Mouse (Mus musculus) stomach, embryonic 16.5 days (tissue): ENCODE measurements around the gene Naxe. TPM values are rescaled to one million over a fixed set of nuclear protein-coding genes. Genes with fewer than 3 reads are reported as not detected.

Source experiments
- ATAC-seq: fragments of 200-750 bp; cut with Nextera tagmentation; 2 replicates; pipeline ENCODE4 v1.8.0; 2017; ENCODE audit warnings: moderate number of reproducible peaks, moderate TSS enrichment; ENCODE audit not compliant: insufficient read depth, low FRiP score
- H3K27ac ChIP-seq: fragments of 300-500 bp; sonication (generic); 2 replicates; pipeline ENCODE4 v1.5.1; 2014; ENCODE audit warnings: low read length
- H3K27me3 ChIP-seq: fragments of 300-500 bp; sonication (generic); 2 replicates; pipeline ENCODE4 v1.6.1; 2014; ENCODE audit warnings: low read length, control low read depth, mixed read lengths; ENCODE audit not compliant: control insufficient read depth, insufficient read depth
- H3K36me3 ChIP-seq: fragments of 300-500 bp; sonication (generic); 2 replicates; pipeline ENCODE4 v1.6.1; 2014; ENCODE audit warnings: low read length; ENCODE audit not compliant: control insufficient read depth, insufficient read depth
- H3K4me1 ChIP-seq: fragments of 300-500 bp; sonication (generic); 2 replicates; pipeline ENCODE4 v1.6.1; 2014; ENCODE audit warnings: low read length, control low read depth, mixed read lengths; ENCODE audit not compliant: control insufficient read depth, insufficient read depth
- H3K4me2 ChIP-seq: fragments of 300-500 bp; sonication (generic); 2 replicates; pipeline ENCODE4 v1.6.1; 2014; ENCODE audit warnings: low read depth, low read length, mixed read lengths
- H3K4me3 ChIP-seq: fragments of 300-500 bp; sonication (generic); replicated peaks from 2 replicates; pipeline ENCODE4 v1.5.1; 2014; ENCODE audit warnings: mild to moderate bottlenecking, low read length
- H3K9ac ChIP-seq: fragments of 300-500 bp; sonication (generic); 2 replicates; pipeline ENCODE4 v1.6.1; 2014; ENCODE audit warnings: low read length
- H3K9me3 ChIP-seq: fragments of 300-500 bp; sonication (generic); replicated peaks from 2 replicates; pipeline ENCODE4 v1.6.1; 2016; ENCODE audit warnings: low read length, control low read depth; ENCODE audit not compliant: control insufficient read depth
- WGBS: fragments of 180-500 bp; shearing (Covaris S2); extraction: QIAGEN DNeasy Blood & Tissue Kit; methylation state at CpG from one replicate; pipeline ENCODE4 v1.1.7; 2014; 5-methylcytosine and 5-hydroxymethylcytosine counted together
- polyA plus RNA-seq: library from polyadenylated mRNA; unstranded; fragments of >200 nt; fragmentation: Nextera tagmentation; extraction: Ambion mirVana; gene quantifications from 2 replicates; pipeline ENCODE4 v1.2.1, GENCODE M21; 2015

Gene Naxe
- polyA plus RNA-seq, 1 experiment from 2014 or later: 166 TPM

DNA sequence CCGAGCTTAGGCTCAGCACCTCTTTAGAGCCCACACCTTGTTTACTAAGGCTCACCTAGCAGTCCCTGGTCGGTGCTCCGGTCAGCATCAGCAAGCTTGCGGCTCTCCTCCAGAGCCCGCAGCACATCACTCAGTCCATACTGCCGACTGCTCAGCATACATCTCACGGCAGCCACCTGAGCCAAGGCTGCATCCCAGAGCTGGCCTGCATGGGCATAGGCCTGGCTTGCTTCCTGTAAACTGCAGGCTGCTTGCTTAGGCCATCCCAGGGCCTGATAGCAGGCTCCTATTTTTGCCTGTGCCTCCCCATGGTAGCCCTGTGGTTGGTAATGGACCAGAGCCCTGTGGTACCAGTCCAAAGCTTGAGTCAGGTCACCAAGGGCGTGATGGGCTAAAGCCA lies 16.5 kb upstream of the Naxe start:
- Histone ChIP-seq H3K4me3 (no peak overlapping the region), H3K36me3 (no peaks in the 10 kb centered on the region), H3K9me3 (no peaks in the 10 kb centered on the region), H3K4me1 (no peaks in the 10 kb centered on the region), H3K27me3 (no peaks in the 10 kb centered on the region), H3K4me2 (no peak overlapping the region), H3K27ac (no peak overlapping the region), H3K9ac (no peak overlapping the region)
- ATAC-seq: no peak
- WGBS: 80% methylated on average over 8 of the region's 8 CpGs

- H3K4me1 ChIP-seq: no peaks in the 10 kb centered on the region
- H3K36me3 ChIP-seq: no peaks in the 10 kb centered on the region
- no peaks in the 10 kb centered on the region for H3K27me3 ChIP-seq
- no peak overlapping the region for H3K27ac ChIP-seq
- no peaks in the 10 kb centered on the region for H3K9me3 ChIP-seq
- 71% methylated on average over 2 of the region's 2 CpGs for WGBS
- no peak overlapping the region for H3K4me2 ChIP-seq
- no peak overlapping the region for H3K9ac ChIP-seq
- no peak overlapping the region for H3K4me3 ChIP-seq
- ATAC-seq: no peak
Measured at GRCm38 (mm10) chr3:88074351-88074750, 16.1 kb upstream of the Naxe start.

GRCm38 (mm10) chr3:88073631-88074030 lies 15.3 kb upstream of the Naxe start:
- no peaks in the 10 kb centered on the region for H3K4me1 ChIP-seq
- H3K4me2 ChIP-seq: no peak overlapping the region
- H3K9me3 ChIP-seq: no peaks in the 10 kb centered on the region
- H3K36me3 ChIP-seq: no peaks in the 10 kb centered on the region
- no peak for ATAC-seq
- H3K27me3 ChIP-seq: no peaks in the 10 kb centered on the region
- no peak overlapping the region for H3K4me3 ChIP-seq
- WGBS: 61% methylated on average over 2 of the region's 2 CpGs
- no peak overlapping the region for H3K27ac ChIP-seq
- no peak overlapping the region for H3K9ac ChIP-seq

- H3K9ac ChIP-seq: no peak overlapping the region
- no peak overlapping the region for H3K4me2 ChIP-seq
- H3K36me3 ChIP-seq: no peaks in the 10 kb centered on the region
- ATAC-seq: peak; percentile 70; the same call in 1 of the 2 replicates
- H3K27me3 ChIP-seq: no peaks in the 10 kb centered on the region
- no peaks in the 10 kb centered on the region for H3K9me3 ChIP-seq
- H3K4me3 ChIP-seq: no peak overlapping the region
- H3K27ac ChIP-seq: no peak overlapping the region
- 3% methylated on average over 5 of the region's 5 CpGs for WGBS
- H3K4me1 ChIP-seq: no peaks in the 10 kb centered on the region
Measured at GRCm38 (mm10) chr3:88071783-88072182, 13.5 kb upstream of the Naxe start.

GRCm38 (mm10) chr3:88068386-88068785 lies 10.1 kb upstream of the Naxe start:
- 20% methylated on average over 2 of the region's 2 CpGs for WGBS
- ATAC-seq: no peak
- Histone ChIP-seq H3K9ac (no peak overlapping the region), H3K4me1 (no peaks in the 10 kb centered on the region), H3K27ac (no peak overlapping the region), H3K4me2 (no peak overlapping the region), H3K27me3 (no peaks in the 10 kb centered on the region), H3K36me3 (no peaks in the 10 kb centered on the region), H3K4me3 (no peak overlapping the region), H3K9me3 (no peaks in the 10 kb centered on the region)

DNA sequence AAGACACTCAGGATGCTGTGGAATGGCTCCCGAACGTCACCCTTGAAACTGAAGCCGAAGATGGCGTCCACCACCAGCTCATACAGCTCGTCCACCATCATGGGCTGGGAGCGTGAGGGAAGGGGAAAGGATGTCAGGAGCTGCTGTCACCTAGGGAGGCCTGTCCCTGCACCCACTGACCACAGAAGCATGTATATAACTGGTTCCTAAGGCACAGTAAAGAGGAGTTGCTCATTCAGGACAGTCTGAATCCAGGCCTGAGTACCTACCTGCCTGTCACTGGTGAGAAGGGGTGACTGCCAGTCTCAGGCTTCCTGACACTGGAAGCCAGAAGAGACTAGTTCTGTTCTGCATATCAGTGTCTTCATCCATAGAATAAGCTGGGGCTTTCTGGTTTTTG lies 1.3 kb downstream of the Naxe start:
- Histone ChIP-seq H3K36me3 (0 out of 2 replicates have a peak, but pooled peaks cover 3% of the 10 kb centered on the region), H3K4me2 (peak overlapping the region; percentile 82), H3K27me3 (no peaks in the 10 kb centered on the region), H3K9ac (peak overlapping the region; percentile 81; the same call in 1 of the 2 replicates), H3K27ac (no peak overlapping the region), H3K9me3 (no peaks in the 10 kb centered on the region), H3K4me3 (peak overlapping the region; percentile 56), H3K4me1 (peaks cover 8% of the 10 kb centered on the region)
- WGBS: 89% methylated on average over 6 of the region's 6 CpGs
- no peak for ATAC-seq

DNA sequence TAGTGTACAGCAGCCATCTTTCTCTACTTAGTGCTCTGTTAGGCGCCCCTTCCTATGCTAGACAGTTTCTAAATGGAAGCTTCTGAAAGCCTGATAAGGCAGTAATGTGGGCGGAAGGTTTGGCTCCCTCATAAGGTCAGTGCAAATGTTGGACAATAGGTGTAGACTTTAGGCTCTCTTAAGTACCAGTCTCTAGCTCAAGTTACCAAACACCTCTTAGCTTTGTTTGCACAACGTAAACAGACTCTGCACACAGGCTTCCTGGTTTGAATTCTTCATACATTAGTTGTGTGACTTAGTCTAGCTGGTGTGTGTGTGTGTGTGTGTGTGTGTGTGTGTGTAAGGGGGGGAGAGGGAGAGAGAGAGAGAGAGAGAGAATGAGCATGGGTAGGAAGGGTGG lies 8.8 kb downstream of the Naxe start:
- Histone ChIP-seq H3K27me3 (no peaks in the 10 kb centered on the region), H3K4me2 (no peak overlapping the region), H3K27ac (0 out of 2 replicates have a peak overlapping the region, but pooled peaks have one; percentile 29), H3K9me3 (no peaks in the 10 kb centered on the region), H3K36me3 (no peaks in the 10 kb centered on the region), H3K4me3 (no peak overlapping the region), H3K9ac (no peak overlapping the region), H3K4me1 (no peaks in the 10 kb centered on the region)
- 45% methylated on average over 3 of the region's 3 CpGs for whole genome bisulfite sequencing
- ATAC-seq: peak; percentile 82

DNA sequence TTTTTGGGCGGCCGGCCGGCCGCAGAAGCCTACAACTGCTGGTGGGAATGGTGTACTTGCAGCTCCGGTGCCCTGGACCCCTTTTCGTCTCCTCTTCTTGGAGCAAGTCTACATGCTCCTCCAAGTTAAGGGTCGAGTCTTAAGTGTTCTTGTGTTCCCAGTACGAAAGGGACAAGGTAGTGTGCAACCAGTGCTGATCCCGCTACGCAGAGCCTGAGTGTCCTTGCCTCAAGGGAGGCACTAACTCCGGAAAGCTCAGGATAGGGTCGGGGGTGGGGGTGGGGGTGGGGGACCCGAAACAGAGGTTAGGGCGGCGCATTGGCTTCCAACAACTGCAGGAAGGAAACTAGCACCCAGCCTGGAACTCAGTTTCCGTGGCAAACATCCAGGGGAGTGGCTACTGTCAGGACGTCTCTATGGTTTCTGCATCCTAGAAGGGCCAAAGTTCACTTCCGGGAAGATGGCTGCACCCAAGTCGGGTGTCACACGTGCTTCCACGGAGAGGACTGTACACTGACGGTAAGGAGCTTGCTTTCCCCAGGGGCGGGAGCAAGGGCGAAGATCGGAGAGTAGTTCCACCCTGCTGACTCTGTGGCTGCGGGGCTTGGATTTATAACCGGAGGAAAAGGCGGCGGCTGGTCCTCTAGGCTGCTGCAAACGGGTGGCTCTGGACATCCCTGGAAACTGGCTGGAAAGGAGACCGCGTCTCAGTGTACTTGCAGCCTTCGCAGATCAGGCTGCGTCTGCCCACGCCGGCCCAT lies 15.5 kb downstream of the Naxe start, which contains the start of gene Gpatch4:
Gpatch4 (plus strand) TSS at position 448 of the 761 bp plus-strand sequence.
- WGBS: 8% methylated on average over 36 of the region's 36 CpGs

GRCm38 (mm10) chr3:88035561-88036293 lies 22.6 kb downstream of the Naxe start:
- H3K4me2 ChIP-seq: no peak overlapping the region
- ATAC-seq: no peak
- H3K36me3 ChIP-seq: no peaks in the 10 kb centered on the region
- no peak overlapping the region for H3K27ac ChIP-seq
- 52% methylated on average over 1 of the region's 1 CpGs for WGBS
- H3K27me3 ChIP-seq: peaks cover 11% of the 10 kb centered on the region
- H3K9me3 ChIP-seq: no peaks in the 10 kb centered on the region
- H3K4me3 ChIP-seq: no peak overlapping the region
- no peaks in the 10 kb centered on the region for H3K4me1 ChIP-seq
- H3K9ac ChIP-seq: no peak overlapping the region

More for the DNA sequence above, 15.5 kb downstream of the Naxe start, which contains the start of gene Gpatch4:
- Histone ChIP-seq H3K27ac (peak within 1 kb of the TSS; percentile 69), H3K4me1 (0 out of 2 replicates have a peak, but pooled peaks cover 5% of the 10 kb centered on the region), H3K27me3 (peaks cover 3% of the 10 kb centered on the region; the same call in 1 of the 2 replicates), H3K9ac (peak within 1 kb of the TSS; percentile 80), H3K4me2 (peak within 1 kb of the TSS; percentile 72), H3K4me3 (peak within 1 kb of the TSS; percentile 94), H3K9me3 (no peaks in the 10 kb centered on the region), H3K36me3 (no peaks in the 10 kb centered on the region)
- ATAC-seq: peak; percentile 94
